Mouse (Mus musculus) thymus, adult 18-20 months (tissue): ENCODE results near the gene Soat1.
A peak's percentile ranks its signal among the peaks of the same experiment; 100 is the strongest.
"Not testable (repeated sequence)": the region's sequence is repeated elsewhere in the genome, so short reads cannot be mapped to it uniquely, and the experiment has no call there.

Source experiments
- DNase-seq, 2 experiments: peaks; one replicate each; pipeline ENCODE4 v3.0.0; 2022; ENCODE audit warnings: mixed read lengths in 2 of 2

Soat1 gene

DNA sequence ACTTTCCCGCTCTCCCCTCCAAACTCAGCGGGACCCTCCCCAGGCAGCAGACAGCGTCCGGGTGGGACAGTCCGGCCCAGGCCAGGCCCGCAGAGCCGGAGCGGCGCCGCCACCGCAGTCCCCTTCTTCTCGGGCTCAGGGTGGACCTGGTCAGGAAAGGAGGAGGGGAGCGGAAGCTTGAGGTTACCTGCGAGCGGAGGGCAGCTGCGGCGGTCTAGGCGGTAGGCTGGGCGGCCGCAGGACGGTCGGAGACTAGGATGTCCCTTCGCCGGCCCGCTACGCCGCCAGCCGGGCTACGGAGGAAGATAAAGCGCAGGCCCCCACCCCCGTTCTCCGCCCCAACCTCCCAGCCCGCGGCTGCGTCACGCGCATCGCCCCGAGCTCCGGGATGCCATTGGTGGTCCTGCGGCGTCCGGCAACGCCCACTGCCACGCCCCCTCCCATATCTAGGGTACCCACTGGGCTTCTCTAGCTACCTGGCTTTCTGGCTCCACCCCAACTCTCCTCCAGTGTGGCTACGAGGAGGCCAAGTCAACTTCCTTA is at the start of gene Soat1:
TSS of gene Soat1 (minus strand) at position 371 of the 543 bp plus-strand sequence.
- DNase-seq: peak; percentile 90 to 93

DNA sequence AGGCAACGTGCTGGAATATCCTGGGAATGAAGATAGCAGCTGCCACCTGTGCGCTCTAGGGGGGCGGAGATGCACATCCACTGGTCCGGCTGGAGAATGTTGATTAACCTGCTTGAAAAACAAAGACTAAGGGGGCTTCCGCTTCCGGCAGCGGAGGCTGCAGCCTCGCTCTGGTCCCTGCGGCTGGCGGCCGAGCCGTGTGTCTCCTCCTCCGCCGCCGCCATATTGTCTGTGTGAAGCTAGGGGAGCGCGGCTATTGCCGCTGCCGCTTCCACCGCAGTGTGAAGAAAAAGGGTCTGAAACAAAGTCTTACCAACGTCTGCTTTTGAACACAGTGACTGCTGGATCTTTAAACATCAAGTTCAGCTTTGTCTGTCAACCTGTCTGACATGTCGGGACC is 49.7 kb upstream of the Soat1 start, which contains the start of gene Gm10031:
TSS of gene Gm10031 (plus strand) at position 171 of the 400 bp plus-strand sequence.
- not testable (repeated sequence) for DNase-seq

- DNase-seq: peak; percentile 34 to 76
Measured at GRCm38 (mm10) chr1:156521796-156522517, 47.8 kb upstream of the Soat1 start.

DNA sequence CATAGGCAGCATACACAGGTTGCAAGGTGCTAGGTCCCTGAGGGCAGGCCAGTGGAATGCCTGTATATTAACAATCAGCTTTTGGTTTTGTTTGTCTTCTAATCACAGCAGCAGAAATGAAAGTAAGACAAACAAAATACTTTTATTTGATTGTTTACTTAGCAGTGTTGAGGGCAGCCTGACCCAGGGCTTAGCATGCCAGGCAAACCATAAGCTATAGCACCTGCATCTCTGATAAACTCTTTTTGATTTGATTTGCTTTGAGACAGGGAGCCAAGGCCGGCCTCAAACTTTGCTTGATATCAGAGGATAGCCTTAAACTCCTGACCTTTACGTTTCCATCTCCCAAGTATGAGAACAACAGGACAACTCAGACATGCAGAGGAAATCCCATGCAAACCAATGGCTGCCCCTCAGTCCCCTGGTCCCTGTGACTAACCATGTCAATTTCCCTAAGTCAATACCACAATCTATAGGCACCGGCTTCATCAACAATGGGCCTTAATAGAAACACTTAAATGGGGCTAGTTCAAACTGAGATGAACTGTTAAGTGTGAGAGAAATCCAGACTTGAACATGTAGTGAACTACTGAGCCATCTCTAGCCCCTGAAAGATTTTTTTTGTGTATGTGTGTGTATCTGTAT is 46.1 kb upstream of the Soat1 start:
- DNase-seq: no peak

DNA sequence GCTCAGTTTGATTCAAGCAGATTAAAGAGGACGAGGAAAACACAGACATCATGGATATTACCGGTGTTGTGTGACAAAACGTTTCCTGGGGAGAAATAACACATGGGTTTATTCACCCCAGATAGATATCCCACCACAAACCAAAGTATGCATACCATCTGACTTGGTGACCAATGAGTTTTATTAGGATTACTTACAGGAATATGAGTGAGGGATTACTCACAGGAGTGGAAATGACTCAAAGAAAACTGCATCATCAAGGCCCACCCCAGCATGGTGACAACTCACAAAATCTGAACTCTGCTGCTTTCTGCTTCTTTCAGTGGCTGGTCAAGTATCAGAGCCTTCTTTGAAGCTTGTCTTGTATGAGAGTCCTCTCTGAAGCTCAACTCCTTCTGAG is 33.6 kb upstream of the Soat1 start:
- DNase-seq: no peak

DNA sequence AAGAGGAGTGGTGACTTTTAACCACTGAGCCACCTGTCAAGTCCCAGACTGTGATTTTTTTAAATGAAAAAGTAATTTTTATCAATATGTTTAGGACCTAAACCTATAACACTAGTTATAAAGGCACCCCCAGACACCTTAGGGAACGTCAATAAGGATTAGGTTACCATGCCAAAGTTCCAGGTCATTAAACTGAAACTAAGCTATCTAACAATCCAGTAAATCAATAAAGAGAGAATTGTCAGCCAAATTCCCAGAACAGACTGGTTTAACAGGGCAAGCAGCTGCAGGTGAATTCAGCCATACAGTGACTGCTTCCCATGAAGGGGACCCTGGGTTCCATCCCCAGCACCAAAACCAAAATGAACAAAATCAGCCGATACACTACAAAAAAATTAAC is 31.8 kb upstream of the Soat1 start:
- DNase-seq: no peak

DNA sequence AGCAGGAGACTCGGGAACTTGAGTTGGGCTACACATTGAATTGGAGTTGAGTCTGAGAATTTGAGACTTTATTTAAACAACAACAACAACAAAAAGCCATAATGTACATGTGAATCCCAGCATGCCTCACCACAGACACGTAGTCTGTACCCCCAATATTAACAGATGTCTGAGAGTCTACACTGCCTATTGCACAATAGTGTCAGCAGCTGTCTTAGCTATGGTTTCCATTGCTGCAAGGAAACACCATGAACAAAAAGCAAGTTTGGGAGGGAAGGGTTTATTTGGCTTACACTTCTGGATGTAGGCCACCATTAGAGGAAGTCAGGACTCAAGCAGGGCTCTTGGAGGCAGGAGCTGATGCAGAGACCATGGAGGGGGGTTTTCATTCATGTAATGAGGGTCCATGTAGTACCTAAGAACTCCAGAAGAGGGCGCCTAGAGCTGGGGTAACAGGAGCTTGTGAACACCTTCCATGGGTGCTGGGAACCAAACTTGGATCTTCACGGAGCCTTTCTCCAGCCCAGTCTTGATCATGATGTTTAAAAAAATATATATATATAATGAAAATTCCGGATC is 30.9 kb upstream of the Soat1 start:
- DNase-seq: no peak

DNA sequence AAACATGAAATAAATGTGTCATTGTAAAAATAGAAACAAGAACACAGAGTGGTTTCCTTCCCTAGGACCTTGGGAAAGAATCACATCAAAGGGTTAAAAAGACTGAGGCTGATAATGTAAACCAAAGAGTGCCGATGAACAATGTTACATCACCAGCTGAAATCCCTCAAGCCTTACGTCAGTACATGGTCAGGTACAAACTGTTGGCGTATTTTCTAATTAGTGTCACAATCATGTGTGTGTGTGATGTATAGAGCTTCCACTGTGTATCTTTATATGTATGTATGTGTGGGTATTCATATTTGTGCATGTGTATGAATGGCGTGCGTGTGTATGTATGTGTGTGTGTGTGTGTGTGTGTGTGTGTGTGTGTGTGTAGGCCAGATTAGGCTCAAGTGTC is 22.8 kb upstream of the Soat1 start:
- no peak for DNase-seq

GRCm38 (mm10) chr1:156495025-156495424 is 20.9 kb upstream of the Soat1 start:
- DNase-seq: no peak

GRCm38 (mm10) chr1:156491226-156491796 is 17.2 kb upstream of the Soat1 start:
- DNase-seq: no peak

DNA sequence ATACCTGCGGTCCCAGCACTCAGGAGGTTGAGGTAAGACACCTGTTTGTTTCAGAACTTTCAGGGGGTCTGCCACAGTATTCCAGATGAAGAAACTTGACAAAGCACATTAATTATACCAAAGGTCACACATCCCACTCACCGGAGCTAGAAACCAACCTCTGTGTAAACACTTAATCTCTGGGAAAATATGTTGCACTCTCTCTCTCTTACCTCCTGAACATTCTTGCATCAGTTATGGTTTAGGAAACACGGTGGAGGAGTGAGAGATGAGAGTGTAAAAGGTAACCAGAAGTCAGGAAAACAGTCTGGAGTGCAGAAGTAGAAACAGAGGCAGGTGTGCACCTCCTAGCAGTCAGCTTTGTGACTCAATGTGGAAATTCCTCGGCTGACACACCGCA is 13.9 kb upstream of the Soat1 start:
- no peak for DNase-seq

GRCm38 (mm10) chr1:156487498-156487897 is 13.4 kb upstream of the Soat1 start:
- no peak for DNase-seq

DNA sequence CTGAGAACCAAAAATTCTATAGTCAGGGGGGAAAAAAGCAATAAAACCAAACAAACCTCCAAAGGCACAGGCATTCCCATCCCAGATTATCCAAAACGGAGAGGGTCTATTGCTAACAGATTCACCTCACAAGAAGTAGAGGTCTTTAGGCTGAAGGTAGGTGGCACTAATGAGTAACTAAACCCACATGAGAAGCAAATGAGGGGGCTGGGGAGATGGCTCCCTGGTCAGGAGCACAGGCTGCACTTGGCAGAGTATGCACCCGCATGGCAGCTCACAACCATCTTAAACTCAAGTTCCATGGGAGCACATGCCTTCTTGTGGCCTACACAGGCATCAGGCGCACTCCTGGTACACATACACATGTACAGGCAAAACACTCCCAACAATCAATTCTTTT is 7.7 kb upstream of the Soat1 start:
- DNase-seq: no peak

DNA sequence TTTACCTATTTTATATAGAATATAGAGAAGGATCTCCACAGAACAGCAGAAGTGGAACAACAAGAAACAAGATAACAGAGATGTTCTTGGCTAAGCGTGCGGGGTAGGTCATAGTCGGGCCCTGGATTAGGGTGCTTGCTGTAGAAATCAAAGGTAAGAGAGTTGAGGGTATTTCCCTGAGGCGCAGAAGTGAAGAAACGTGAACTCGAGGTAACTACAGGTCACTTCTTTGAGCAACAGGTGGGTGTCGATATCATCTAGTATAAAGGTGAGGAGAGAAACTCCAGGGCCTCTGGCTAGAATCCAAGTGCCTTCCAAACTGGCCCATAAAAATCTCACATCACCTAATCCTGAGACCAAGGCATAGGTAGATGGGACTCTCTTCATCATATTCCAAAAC is 2.4 kb upstream of the Soat1 start:
- DNase-seq: no peak

GRCm38 (mm10) chr1:156476016-156476415 is 1.9 kb upstream of the Soat1 start:
- no peak for DNase-seq

- DNase-seq: no peak
Measured at GRCm38 (mm10) chr1:156474854-156475253, 723 bp upstream of the Soat1 start.

- DNase-seq: peak in 1 of 2 experiments; percentile 24
Measured at GRCm38 (mm10) chr1:156473003-156473402, 1.1 kb downstream of the Soat1 start.

DNA sequence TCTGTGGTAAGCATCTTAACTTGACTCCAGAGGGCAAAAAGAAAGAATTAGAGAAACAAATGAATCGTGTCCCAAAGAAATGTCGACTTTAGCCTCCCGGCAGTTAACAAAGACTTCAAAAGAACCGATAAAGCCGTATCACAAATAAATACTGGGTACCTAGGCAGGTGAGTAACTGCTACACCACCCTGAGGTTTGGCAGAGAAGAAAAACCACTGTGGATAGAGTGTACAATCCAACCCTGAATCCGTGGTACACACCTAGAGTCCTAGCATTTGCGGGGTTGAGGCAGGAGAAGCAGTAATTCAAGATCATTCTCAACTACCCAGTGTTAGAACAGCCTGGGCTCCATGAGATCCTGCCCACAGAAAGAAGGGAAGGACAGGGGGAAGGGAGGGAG is 2.2 kb downstream of the Soat1 start:
- no peak for DNase-seq

DNA sequence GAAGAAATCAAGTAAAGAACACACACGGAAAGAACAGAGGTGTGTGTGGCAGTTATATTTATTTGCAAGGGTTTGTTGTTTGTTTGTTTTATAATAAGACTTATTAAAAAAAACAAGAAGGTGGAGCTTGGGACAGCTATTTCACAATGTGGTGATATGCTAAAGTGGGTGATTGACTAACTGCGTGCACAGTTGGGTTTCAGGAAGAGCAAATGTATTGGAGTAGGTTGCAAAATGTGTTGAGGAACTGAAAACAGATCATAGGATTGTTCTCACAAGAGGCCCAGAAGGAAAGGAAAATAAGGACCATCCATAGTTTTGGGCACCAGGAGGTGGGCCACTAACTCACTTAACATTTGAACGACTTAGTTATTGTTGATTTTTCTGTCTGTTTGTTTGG is 3.1 kb downstream of the Soat1 start:
- no peak for DNase-seq

GRCm38 (mm10) chr1:156470557-156470956 is 3.6 kb downstream of the Soat1 start:
- no peak for DNase-seq

DNA sequence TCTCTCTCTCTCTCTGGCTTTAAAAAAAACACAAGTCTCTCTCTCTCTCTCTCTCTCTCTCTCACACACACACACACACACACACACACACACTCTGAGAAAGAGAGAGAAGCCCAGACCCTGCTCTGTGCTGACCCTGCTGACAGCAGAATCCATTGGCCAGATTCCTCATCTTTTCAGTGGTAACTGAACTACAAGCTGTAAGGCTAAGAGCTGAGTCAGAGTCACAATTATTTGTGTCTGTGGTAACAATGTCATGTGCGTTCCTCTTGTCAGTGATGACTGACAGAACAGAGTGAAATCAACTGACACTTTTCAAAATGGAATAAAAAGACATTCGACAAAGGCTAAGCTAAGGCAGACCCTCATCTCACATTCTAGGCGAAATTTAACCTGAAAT is 5.6 kb downstream of the Soat1 start:
- no peak for DNase-seq

DNA sequence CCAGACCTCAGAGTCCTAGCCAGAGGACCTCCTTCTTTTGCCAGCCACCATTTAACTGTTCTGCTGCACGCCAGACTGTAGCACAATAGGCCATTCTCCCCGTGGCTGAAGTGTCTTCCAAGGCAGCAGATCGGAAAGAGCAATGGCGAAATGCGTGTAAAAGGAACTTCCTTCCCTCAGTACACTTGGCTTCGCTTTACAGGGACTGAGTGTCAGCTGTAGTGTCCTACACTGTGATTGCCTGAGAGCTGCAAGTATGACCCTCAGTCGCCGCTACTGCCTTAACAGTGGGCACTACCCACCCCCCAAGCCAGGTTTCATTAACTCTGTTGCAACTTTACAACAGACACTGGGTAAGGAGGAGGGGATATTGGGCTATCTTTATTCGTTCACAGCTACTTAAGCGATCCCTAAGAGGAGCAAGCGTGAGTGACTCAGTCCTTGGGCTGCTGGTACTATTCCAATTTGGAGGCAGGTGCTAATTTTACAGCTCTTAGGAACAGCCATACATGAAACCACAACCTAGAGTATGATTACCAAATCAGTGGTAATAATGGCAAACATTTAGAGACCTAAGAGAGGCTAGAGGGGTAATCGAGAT is 6.4 kb downstream of the Soat1 start:
- no peak for DNase-seq

- DNase-seq: no peak
Measured at GRCm38 (mm10) chr1:156464963-156465362, 9.2 kb downstream of the Soat1 start.
